Comparison of ENCODE assay signal across 23 mouse cellular contexts in the genomic region with DNA sequence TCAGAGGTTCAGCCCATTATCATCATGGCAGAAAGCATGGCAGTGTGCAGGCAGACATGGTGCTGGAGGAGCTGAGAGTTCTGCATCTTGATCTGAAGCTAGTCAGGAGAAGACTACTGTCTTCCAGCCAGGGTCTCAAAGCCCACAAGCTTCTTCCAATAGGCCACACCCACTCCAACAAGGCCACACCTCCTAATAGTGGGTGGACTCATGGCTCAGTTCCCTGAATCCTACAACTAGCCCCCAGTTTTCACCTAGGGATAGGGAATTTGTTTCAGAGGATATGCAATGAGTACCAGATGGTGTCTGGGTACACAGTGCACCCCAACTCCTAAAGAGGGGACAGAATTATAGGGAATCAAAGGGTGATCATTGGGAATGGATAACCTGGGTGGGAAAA.
"Had no signal": no experiment of that assay in that cellular context is flagged by ENCODE, and none has a peak within 500 bp of the region (broad histone marks: within the 10 kb centered on the region; RNA-seq: fewer than 3 reads in every experiment).

No protein-coding gene starts in this region.

- H3K4me3 ChIP-seq: gastrocnemius, adult 2 months; heart, adult 2 months; heart, embryonic 13.5 days; heart, embryonic 15.5 days; hindbrain, embryonic 10.5 days; hindbrain, embryonic 12.5 days; intestine, embryonic 15.5 days; left cerebral cortex, adult 2 months; limb, embryonic 13.5 days; liver, embryonic 13.5 days had no signal

- ATAC-seq: hindbrain, embryonic 16.5 days; inflammation-experienced regulatory T-cells, adult 6 months; intestine, embryonic 15.5 days; intestine, postnatal 0 days had no signal

- H3K36me3 ChIP-seq: heart, embryonic 13.5 days; heart, embryonic 15.5 days; hindbrain, embryonic 10.5 days; hindbrain, embryonic 12.5 days; intestine, embryonic 15.5 days; limb, embryonic 13.5 days; liver, embryonic 13.5 days had no signal

- H3K9ac ChIP-seq: heart, embryonic 13.5 days; heart, embryonic 15.5 days; hindbrain, embryonic 12.5 days; hindbrain, embryonic 14.5 days; intestine, embryonic 15.5 days; limb, embryonic 13.5 days; liver, embryonic 13.5 days had no signal

- H3K27me3 ChIP-seq: heart, embryonic 13.5 days; heart, embryonic 15.5 days; hindbrain, embryonic 12.5 days; intestine, embryonic 15.5 days; limb, embryonic 13.5 days; liver, embryonic 13.5 days had no signal

- DNase-seq: gastrocnemius, adult 2 months; gastrocnemius, postnatal 10 days; gastrocnemius, postnatal 25 days; heart, adult 2 months; heart, postnatal 14 days; kidney, adult 18-20 months; kidney, adult 8-10 months; kidney, postnatal 10 days; kidney, postnatal 4 days; liver, embryonic 13.5 days had no signal

- H3K4me2 ChIP-seq: heart, embryonic 11.5 days; heart, embryonic 13.5 days; heart, embryonic 15.5 days; hindbrain, embryonic 12.5 days; hindbrain, embryonic 14.5 days; intestine, embryonic 15.5 days; limb, embryonic 13.5 days; liver, embryonic 11.5 days; liver, embryonic 13.5 days had no signal

- H3K27ac ChIP-seq: gastrocnemius, adult 2 months; heart, adult 2 months; heart, embryonic 15.5 days; hindbrain, embryonic 10.5 days; hindbrain, embryonic 12.5 days; hindbrain, embryonic 14.5 days; intestine, embryonic 15.5 days; left cerebral cortex, adult 2 months; liver, embryonic 13.5 days had no signal

- H3K9me3 ChIP-seq: heart, embryonic 13.5 days; heart, embryonic 15.5 days; hindbrain, embryonic 10.5 days; hindbrain, embryonic 12.5 days; intestine, embryonic 15.5 days; limb, embryonic 13.5 days; liver, embryonic 13.5 days had no signal
